Mouse (Mus musculus) MEL (cell line): ENCODE data around the gene Dusp10. TPM values are rescaled to one million over a fixed set of nuclear protein-coding genes. Genes with fewer than 3 reads are reported as not detected.

Source experiments
- DNase-seq: peaks from one replicate; pipeline ENCODE4 v3.0.0; 2011; ENCODE audit warnings: low read depth, low spot score
- H3K27ac ChIP-seq: 2 replicates; pipeline ENCODE4 v1.5.1; 2012; ENCODE audit warnings: low read depth, mild to moderate bottlenecking, control low read depth, low read length, moderate library complexity; ENCODE audit not compliant: control insufficient read depth
- H3K27me3 ChIP-seq, 2 experiments: fragments of 150-350 bp in 1 of 2; sonication (generic) in 1 of 2; 2 replicates each; pipeline ENCODE4 v1.6.1; 2012; ENCODE audit warnings: low read length in 2 of 2, mild to moderate bottlenecking in 2 of 2, improper control_type of control experiment in 1 of 2, moderate library complexity in 1 of 2; ENCODE audit not compliant: insufficient read depth in 2 of 2, control insufficient read depth in 1 of 2
- H3K36me3 ChIP-seq, 2 experiments: 2 replicates each; pipeline ENCODE4 v1.6.1; 2012 to 2014; ENCODE audit warnings: low read length in 2 of 2, improper control_type of control experiment in 1 of 2, inconsistent platforms in 1 of 2, mild to moderate bottlenecking in 1 of 2; ENCODE audit not compliant: insufficient read depth in 2 of 2, control insufficient read depth in 1 of 2
- H3K4me1 ChIP-seq, 2 experiments: fragments of 150-350 bp in 1 of 2; sonication (generic) in 1 of 2; 2 replicates each; pipeline ENCODE4 v1.6.1; 2012; ENCODE audit warnings: low read length in 2 of 2, improper control_type of control experiment in 1 of 2, mild to moderate bottlenecking in 1 of 2; ENCODE audit not compliant: insufficient read depth in 2 of 2, control insufficient read depth in 1 of 2
- H3K4me3 ChIP-seq, 2 experiments: fragments of 150-350 bp in 1 of 2; sonication (generic) in 1 of 2; 2 replicates each; pipeline ENCODE4 v1.5.1; 2012; ENCODE audit warnings: low read depth in 2 of 2, low read length in 2 of 2, mild to moderate bottlenecking in 2 of 2, moderate library complexity in 2 of 2, control low read depth in 1 of 2, improper control_type of control experiment in 1 of 2; ENCODE audit not compliant: control insufficient read depth in 1 of 2, insufficient read depth in 1 of 2
- H3K79me2 ChIP-seq: 2 replicates; pipeline ENCODE4 v1.6.1; 2012; ENCODE audit warnings: mild to moderate bottlenecking, low read length, moderate library complexity; ENCODE audit not compliant: control insufficient read depth, poor library complexity, insufficient read depth
- H3K9ac ChIP-seq: 2 replicates; pipeline ENCODE4 v1.6.1; 2012; ENCODE audit warnings: low read depth, mild to moderate bottlenecking, control low read depth, low read length, moderate library complexity; ENCODE audit not compliant: control insufficient read depth, poor library complexity, severe bottlenecking
- H3K9me3 ChIP-seq: fragments of 150-350 bp; sonication (generic); replicated peaks from 2 replicates; pipeline ENCODE4 v1.6.1; 2012; ENCODE audit warnings: mild to moderate bottlenecking, low read length, improper control_type of control experiment, moderate library complexity; ENCODE audit not compliant: insufficient read depth
- BHLHE40 ChIP-seq: IDR thresholded peaks from 2 replicates; pipeline ENCODE4 v1.6.1; 2012; ENCODE audit warnings: low read depth, mild to moderate bottlenecking, inconsistent platforms, low read length, improper control_type of control experiment, borderline replicate concordance
- CHD1 ChIP-seq: IDR thresholded peaks from 2 replicates; pipeline ENCODE4 v1.6.1; 2012; ENCODE audit warnings: low read depth, mild to moderate bottlenecking, inconsistent platforms, low read length, improper control_type of control experiment
- CHD2 ChIP-seq: IDR thresholded peaks from 2 replicates; pipeline ENCODE4 v1.6.1; 2011; ENCODE audit warnings: low read length, improper control_type of control experiment
- EP300 ChIP-seq, 2 experiments: IDR thresholded peaks; 2 replicates each; pipeline ENCODE4 v1.6.1; 2011; ENCODE audit warnings: improper control_type of control experiment in 2 of 2, low read length in 2 of 2, low read depth in 1 of 2, mild to moderate bottlenecking in 1 of 2
- ETS1 ChIP-seq: IDR thresholded peaks from 2 replicates; pipeline ENCODE4 v1.6.1; 2012; ENCODE audit warnings: low read depth, mild to moderate bottlenecking, inconsistent platforms, low read length, improper control_type of control experiment, moderate library complexity
- GABPA ChIP-seq: IDR thresholded peaks from 2 replicates; pipeline ENCODE4 v1.6.1; 2012; ENCODE audit warnings: low read depth, mild to moderate bottlenecking, inconsistent platforms, low read length, improper control_type of control experiment, moderate library complexity
- GATA1 ChIP-seq: IDR thresholded peaks from 2 replicates; pipeline ENCODE4 v1.6.1; 2011; ENCODE audit warnings: low read depth, low read length, improper control_type of control experiment
- KAT2A ChIP-seq: conservative IDR thresholded peaks from 2 replicates; pipeline ENCODE4 v1.6.1; 2012; ENCODE audit warnings: low read depth, low read length, improper control_type of control experiment, inconsistent platforms
- MAX ChIP-seq: IDR thresholded peaks from 2 replicates; pipeline ENCODE4 v1.6.1; 2011; ENCODE audit warnings: low read length, improper control_type of control experiment
- MAZ ChIP-seq: IDR thresholded peaks from 2 replicates; pipeline ENCODE4 v1.6.1; 2012; ENCODE audit warnings: low read depth, mild to moderate bottlenecking, inconsistent platforms, low read length, improper control_type of control experiment
- MEF2A ChIP-seq: IDR thresholded peaks from 2 replicates; pipeline ENCODE4 v1.6.1; 2014; ENCODE audit warnings: low read depth, mild to moderate bottlenecking, inconsistent platforms, low read length, improper control_type of control experiment; ENCODE audit not compliant: poor library complexity, insufficient replicate concordance, severe bottlenecking; ENCODE audit errors: extremely low read depth
- RCOR1 ChIP-seq: IDR thresholded peaks from 2 replicates; pipeline ENCODE4 v1.6.1; 2012; ENCODE audit warnings: low read depth, mild to moderate bottlenecking, inconsistent platforms, low read length, improper control_type of control experiment
- SIN3A ChIP-seq: IDR thresholded peaks from 2 replicates; pipeline ENCODE4 v1.6.1; 2012; ENCODE audit warnings: low read length, improper control_type of control experiment, inconsistent platforms
- SMC3 ChIP-seq: IDR thresholded peaks from 2 replicates; pipeline ENCODE4 v1.6.1; 2011; ENCODE audit warnings: low read depth, low read length, improper control_type of control experiment
- TCF12 ChIP-seq: IDR thresholded peaks from 2 replicates; pipeline ENCODE4 v1.6.1; 2014; ENCODE audit warnings: low read depth, mild to moderate bottlenecking, inconsistent platforms, low read length, improper control_type of control experiment, moderate library complexity
- UBTF ChIP-seq: IDR thresholded peaks from 2 replicates; pipeline ENCODE4 v1.6.1; 2012; ENCODE audit warnings: low read depth, mild to moderate bottlenecking, inconsistent platforms, low read length, improper control_type of control experiment, moderate library complexity, borderline replicate concordance; ENCODE audit not compliant: insufficient read depth
- USF2 ChIP-seq, 2 experiments: IDR thresholded peaks; 2 replicates each; pipeline ENCODE4 v1.6.1; 2011 to 2012; ENCODE audit warnings: improper control_type of control experiment in 2 of 2, low read length in 2 of 2, borderline replicate concordance in 1 of 2, inconsistent platforms in 1 of 2, low read depth in 1 of 2, mild to moderate bottlenecking in 1 of 2; ENCODE audit not compliant: insufficient read depth in 1 of 2
- ZNF384 ChIP-seq: IDR thresholded peaks from 2 replicates; pipeline ENCODE4 v1.6.1; 2012; ENCODE audit warnings: low read depth, mild to moderate bottlenecking, inconsistent platforms, low read length, improper control_type of control experiment
- polyA plus RNA-seq, 2 experiments: library from polyadenylated mRNA; stranded (reverse) in 1 of 2; unstranded in 1 of 2; fragments of >175 nt in 1 of 2; fragments of >200 nt in 1 of 2; gene quantifications; 2 replicates each; pipeline versions ENCODE4 v1.2.1 to v1.2.4; 2012; ENCODE audit warnings: low replicate concordance in 2 of 2, low read depth in 1 of 2; ENCODE audit not compliant: insufficient read length in 2 of 2, insufficient read depth in 1 of 2, missing spikeins in 1 of 2
- total RNA-seq: library from RNA; depleted of rRNA; stranded (reverse); fragments of 300-350 nt; gene quantifications from 2 replicates; pipeline ENCODE4 v1.2.3, GENCODE M21; 2012

Dusp10 gene
- total and polyA plus RNA-seq, 3 experiments, result 1.4 to 2.3 TPM; not detected in 1

- Histone ChIP-seq H3K79me2 (no peaks in the 10 kb centered on the region), H3K4me3 (no peak overlapping the region)
- TF ChIP-seq USF2 (IDR thresholded peaks at IDR 0.05; ENCODE audit: borderline replicate concordance in 1 of 2, insufficient read depth in 1 of 2, low read depth in 1 of 2, low read length in 2 of 2) (no peak), SMC3 (no peak), CHD1 (no peak), BHLHE40 (no peak), SIN3A (no peak), TCF12 (no peak), MEF2A (no peak), EP300 (IDR thresholded peaks at IDR 0.05; ENCODE audit: low read depth in 1 of 2, low read length in 2 of 2) (no peak), ZNF384 (no peak), UBTF (no peak), KAT2A (no peak), GABPA (no peak), MAX (no peak)
Observed at GRCm38 (mm10) chr1:184060381-184060780, 47.3 kb downstream of the Dusp10 start.

GRCm38 (mm10) chr1:184060828-184061734 lies 48.0 kb downstream of the Dusp10 start:
- no peak overlapping the region for H3K4me3 ChIP-seq
- H3K9ac ChIP-seq, result no peak overlapping the region
- no peaks in the 10 kb centered on the region for H3K27me3 ChIP-seq
- H3K79me2 ChIP-seq, result no peaks in the 10 kb centered on the region
- DNase-seq, result peak; percentile 44
- no peaks in the 10 kb centered on the region for H3K9me3 ChIP-seq
- no peak for TF ChIP-seq CHD2
- TF ChIP-seq ZNF384, result peak; percentile 81
- peak in 1 of 2 experiments; percentile 33; a peak in 1 of 4 replicates for TF ChIP-seq EP300 (IDR thresholded peaks at IDR 0.05; ENCODE audit: low read depth in 1 of 2, low read length in 2 of 2)
- 0 out of 2 replicates have a peak, but pooled peaks have one; percentile 6 for TF ChIP-seq GATA1
- TF ChIP-seq ETS1, result 0 out of 2 replicates have a peak, but pooled peaks have one; percentile 36
- no peak for TF ChIP-seq BHLHE40
- peak; percentile 61; the same call in 1 of the 2 replicates for TF ChIP-seq RCOR1
- 0 out of 2 replicates have a peak, but pooled peaks have one; percentile 52 for TF ChIP-seq MAZ
- peaks cover 0 to 3% of the 10 kb centered on the region in 2 experiments; a peak in 1 of 4 replicates for H3K4me1 ChIP-seq
- no peak overlapping the region for H3K27ac ChIP-seq
- 0 out of 4 replicates have a peak, but pooled peaks cover 0 to 3% of the 10 kb centered on the region in 2 experiments for H3K36me3 ChIP-seq

More at GRCm38 (mm10) chr1:184060381-184060780, 47.3 kb downstream of the Dusp10 start:
- 0 out of 4 replicates have a peak, but pooled peaks cover 0 to 3% of the 10 kb centered on the region in 2 experiments for H3K36me3 ChIP-seq
- no peak overlapping the region for H3K27ac ChIP-seq
- no peak overlapping the region for H3K9ac ChIP-seq
- H3K4me1 ChIP-seq, result peaks cover 0 to 3% of the 10 kb centered on the region in 2 experiments; a peak in 1 of 4 replicates
- no peaks in the 10 kb centered on the region for H3K27me3 ChIP-seq
- H3K9me3 ChIP-seq, result no peaks in the 10 kb centered on the region
- no peak for DNase-seq
